Mouse (Mus musculus) neural tube, embryonic 14.5 days (tissue): Measurements from ENCODE around the gene Ptpa. TPM values are rescaled to one million over a fixed set of nuclear protein-coding genes. Genes with fewer than 3 reads are reported as not detected.
A peak's percentile ranks its signal among the peaks of the same experiment; 100 is the strongest.

Experiments
- ATAC-seq: fragments of 200-750 bp; cut with Nextera tagmentation; 2 replicates; pipeline ENCODE4 v1.8.0; 2017; ENCODE audit warnings: low read depth, mild to moderate bottlenecking, moderate TSS enrichment, moderate library complexity
- H3K27ac ChIP-seq: fragments of 300-500 bp; sonication (generic); 2 replicates; pipeline ENCODE4 v1.5.1; 2014; ENCODE audit warnings: low read depth, mild to moderate bottlenecking, control low read depth, low read length, moderate library complexity, mixed read lengths
- H3K27me3 ChIP-seq: fragments of 300-500 bp; sonication (generic); 2 replicates; pipeline ENCODE4 v1.6.1; 2014; ENCODE audit warnings: low read length; ENCODE audit not compliant: control insufficient read depth, insufficient read depth
- H3K36me3 ChIP-seq: fragments of 300-500 bp; sonication (generic); 2 replicates; pipeline ENCODE4 v1.6.1; 2014; ENCODE audit warnings: low read length, mixed read lengths; ENCODE audit not compliant: control insufficient read depth, insufficient read depth
- H3K4me1 ChIP-seq: fragments of 300-500 bp; sonication (generic); 2 replicates; pipeline ENCODE4 v1.6.1; 2014; ENCODE audit warnings: low read length; ENCODE audit not compliant: control insufficient read depth, insufficient read depth
- H3K4me2 ChIP-seq: fragments of 300-500 bp; sonication (generic); 2 replicates; pipeline ENCODE4 v1.6.1; 2014; ENCODE audit warnings: mild to moderate bottlenecking, low read depth, low read length, control low read depth
- H3K4me3 ChIP-seq: fragments of 300-500 bp; sonication (generic); 2 replicates; pipeline ENCODE4 v1.5.1; 2014; ENCODE audit warnings: low read depth, low read length, control low read depth, mixed read lengths
- H3K9ac ChIP-seq: fragments of 300-500 bp; sonication (generic); replicated peaks from 2 replicates; pipeline ENCODE4 v1.6.1; 2014; ENCODE audit warnings: low read depth, mild to moderate bottlenecking, control low read depth, low read length, mixed read lengths
- H3K9me3 ChIP-seq: fragments of 300-500 bp; sonication (generic); 2 replicates; pipeline ENCODE4 v1.6.1; 2016; ENCODE audit warnings: low read length; ENCODE audit not compliant: control insufficient read depth
- WGBS: fragments of 180-500 bp; shearing (Covaris S2); extraction: QIAGEN DNeasy Blood & Tissue Kit; methylation state at CpG from one replicate; pipeline ENCODE4 v1.1.7; 2014; 5-methylcytosine and 5-hydroxymethylcytosine counted together
- microRNA-seq: library from miRNA; unstranded; fragments of <30 nt; microRNA quantifications from one replicate; pipeline ENCODE4, GENCODE M21; 2016
- polyA plus RNA-seq: library from polyadenylated mRNA; unstranded; fragments of >200 nt; fragmentation: Nextera tagmentation; extraction: Ambion mirVana; gene quantifications from 2 replicates; pipeline ENCODE4 v1.2.1, GENCODE M21; 2014

Ptpa gene
- polyA plus RNA-seq, 1 experiment from 2014 or later: 70.7 TPM

DNA sequence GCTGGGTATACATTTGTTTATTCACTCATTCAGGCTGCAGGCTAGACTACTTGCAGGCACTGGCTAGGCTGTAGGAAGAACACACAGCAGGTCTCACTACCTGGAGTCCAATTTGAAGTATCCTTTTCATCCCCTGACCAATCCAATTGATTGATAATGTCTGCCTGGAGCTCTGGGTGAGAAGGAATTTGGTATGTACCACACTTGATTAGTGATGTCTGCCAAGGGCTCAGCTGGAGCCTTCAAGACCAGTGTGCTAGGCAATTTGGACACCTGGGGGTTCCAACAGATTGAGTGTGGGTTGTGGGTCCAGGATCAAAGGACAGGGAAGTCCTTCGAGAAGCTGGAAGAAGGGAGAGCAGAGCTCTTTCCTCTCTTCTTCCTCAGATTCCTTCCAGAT, 62.7 kb downstream of the Ptpa start:
- no peaks in the 10 kb centered on the region for H3K36me3 ChIP-seq
- 74% methylated on average over 1 of the region's 1 CpGs for WGBS
- no peak overlapping the region for H3K4me2 ChIP-seq
- H3K9me3 ChIP-seq: no peaks in the 10 kb centered on the region
- H3K9ac ChIP-seq: no peak overlapping the region
- H3K4me3 ChIP-seq: no peak overlapping the region
- ATAC-seq: no peak
- H3K27me3 ChIP-seq: no peaks in the 10 kb centered on the region
- no peak overlapping the region for H3K27ac ChIP-seq
- peaks cover 3% of the 10 kb centered on the region; the same call in 1 of the 2 replicates for H3K4me1 ChIP-seq

GRCm38 (mm10) chr2:30487597-30487996, 71.8 kb downstream of the Ptpa start:
- H3K4me1 ChIP-seq: no peaks in the 10 kb centered on the region
- no peak overlapping the region for H3K9ac ChIP-seq
- no peaks in the 10 kb centered on the region for H3K27me3 ChIP-seq
- WGBS: 47% methylated on average over 7 of the region's 7 CpGs
- H3K9me3 ChIP-seq: no peaks in the 10 kb centered on the region
- ATAC-seq: no peak
- H3K4me3 ChIP-seq: no peak overlapping the region
- H3K4me2 ChIP-seq: no peak overlapping the region
- no peak overlapping the region for H3K27ac ChIP-seq
- no peaks in the 10 kb centered on the region for H3K36me3 ChIP-seq

DNA sequence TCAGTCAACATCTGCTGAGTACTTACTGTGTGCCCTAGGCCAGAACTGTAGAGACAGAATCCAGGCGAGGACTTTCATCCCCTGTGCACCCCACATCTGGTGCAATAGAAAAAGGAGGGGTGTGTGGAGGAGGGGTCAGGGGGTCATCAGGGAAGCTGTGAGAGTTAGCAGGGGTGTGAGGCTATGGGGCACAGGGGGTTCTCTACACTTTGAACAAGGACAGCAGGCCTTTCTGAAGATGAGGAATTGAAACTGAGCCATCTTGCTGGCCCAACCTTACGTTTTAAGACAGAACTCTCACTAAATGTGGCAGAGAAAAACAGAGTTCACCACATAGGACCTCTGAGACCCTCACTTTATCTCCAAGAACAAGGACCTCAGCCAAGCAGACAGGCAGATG, 74.5 kb downstream of the Ptpa start:
- H3K4me2 ChIP-seq: no peak overlapping the region
- no peaks in the 10 kb centered on the region for H3K36me3 ChIP-seq
- ATAC-seq: no peak
- H3K4me3 ChIP-seq: no peak overlapping the region
- H3K4me1 ChIP-seq: no peaks in the 10 kb centered on the region
- H3K27me3 ChIP-seq: no peaks in the 10 kb centered on the region
- no peak overlapping the region for H3K27ac ChIP-seq
- WGBS: 78% methylated on average over 2 of the region's 2 CpGs
- no peaks in the 10 kb centered on the region for H3K9me3 ChIP-seq
- H3K9ac ChIP-seq: no peak overlapping the region

- Histone ChIP-seq H3K9me3 (no peaks in the 10 kb centered on the region), H3K27me3 (no peaks in the 10 kb centered on the region), H3K4me2 (peak overlapping the region; percentile 60; the same call in 1 of the 2 replicates), H3K9ac (no peak overlapping the region), H3K27ac (no peak overlapping the region), H3K36me3 (no peaks in the 10 kb centered on the region), H3K4me1 (no peaks in the 10 kb centered on the region), H3K4me3 (no peak overlapping the region)
- ATAC-seq: peak; percentile 48
- WGBS: 80% methylated on average over 8 of the region's 8 CpGs
Measured at GRCm38 (mm10) chr2:30495000-30495908, 79.4 kb downstream of the Ptpa start.

- Histone ChIP-seq H3K9me3 (no peaks in the 10 kb centered on the region), H3K36me3 (no peaks in the 10 kb centered on the region), H3K4me3 (peak overlapping the region; percentile 28), H3K9ac (no peak overlapping the region), H3K4me1 (no peaks in the 10 kb centered on the region), H3K4me2 (peak overlapping the region; percentile 60), H3K27me3 (no peaks in the 10 kb centered on the region), H3K27ac (no peak overlapping the region)
- WGBS: 33% methylated on average over 22 of the region's 22 CpGs
- peak; percentile 97 for ATAC-seq
Measured at GRCm38 (mm10) chr2:30495909-30496861, 80.3 kb downstream of the Ptpa start.

Small RNA genes within 50 kb of the gene (microRNA-seq; reads per million reads assigned to microRNA genes)
- gene Gm47292: not detected

Other genes starting within 250 kb of the Ptpa start
- 27.1 and 30.4 TPM in 2 replicates for gene Endog, start 244.5 kb upstream of the Ptpa start, polyA plus RNA-seq
- gene Spout1, start 237.6 kb upstream of the Ptpa start, polyA plus RNA-seq: 59.5 and 64.2 TPM in 2 replicates
- gene Kyat1, start 210.2 kb upstream of the Ptpa start, polyA plus RNA-seq: 14.5 and 19.5 TPM in 2 replicates
- gene Lrrc8a, start 178.3 kb upstream of the Ptpa start, polyA plus RNA-seq: 54.0 and 62.2 TPM in 2 replicates
- gene Gm28035, start 175.5 kb upstream of the Ptpa start, polyA plus RNA-seq: 0.15 and 0.17 TPM in 2 replicates
- 4.5 and 5.1 TPM in 2 replicates for gene Phyhd1, start 149.8 kb upstream of the Ptpa start, polyA plus RNA-seq
- gene Gm28038, start 135.0 kb upstream of the Ptpa start, polyA plus RNA-seq: not detected in 2 replicates
- 36.4 and 39.4 TPM in 2 replicates for gene Dolk, start 129.7 kb upstream of the Ptpa start, polyA plus RNA-seq
- 21.8 and 25.3 TPM in 2 replicates for gene Nup188, start 129.6 kb upstream of the Ptpa start, polyA plus RNA-seq
- gene Sh3glb2, start 56.7 kb upstream of the Ptpa start, polyA plus RNA-seq: 132 and 145 TPM in 2 replicates
- gene Miga2, start 51.8 kb upstream of the Ptpa start, polyA plus RNA-seq: 28.9 and 30.9 TPM in 2 replicates
- gene Dolpp1, start 23.8 kb upstream of the Ptpa start, polyA plus RNA-seq: 51.5 and 57.7 TPM in 2 replicates
- 27.7 and 32.4 TPM in 2 replicates for gene Crat, start 226 bp upstream of the Ptpa start, polyA plus RNA-seq
- gene Ier5l, start 58.2 kb downstream of the Ptpa start, polyA plus RNA-seq: 2.3 and 2.6 TPM in 2 replicates
- gene Cstad, start 179.0 kb downstream of the Ptpa start, polyA plus RNA-seq: 1.2 and 1.3 TPM in 2 replicates